Mouse (Mus musculus): ENCODE measurements at regions not wholly inside any gene's neighbourhood (a gene's known extent, or its start where the extent isn't known, plus 50 kb on each side); places are given as distances from the start of the nearest gene placed in this dataset.

GRCm38 (mm10) chr16:49965528-49966250 lies 165.4 kb downstream of the Cd47 start:
- Histone ChIP-seq H3K27ac (ENCODE audit: insufficient read depth, low read depth, low read length) (no peak overlapping the region), H3K36me3 (ENCODE audit: control insufficient read depth, insufficient read depth, low read length) (no peaks in the 10 kb centered on the region), H3K4me1 (ENCODE audit: control insufficient read depth, insufficient read depth, low read length) (no peaks in the 10 kb centered on the region), H3K4me3 (ENCODE audit: insufficient read depth, low read depth, low read length) (no peak overlapping the region), H3K27me3 (replicated peaks; ENCODE audit: control insufficient read depth, insufficient read depth, low read length) (no peaks in the 10 kb centered on the region)
- WGBS, result 33% methylated on average over 7 of the region's 7 CpGs
- peak; percentile 24 for DNase-seq
- no peak for TF ChIP-seq POLR2A (IDR thresholded peaks at IDR 0.05; ENCODE audit: low read depth, low read length)
- no peak for TF ChIP-seq CTCF (conservative IDR thresholded peaks at IDR 0.05; ENCODE audit: insufficient read depth, insufficient read length, low read depth, low read length)

GRCm38 (mm10) chr16:49966251-49966588 lies 165.9 kb downstream of the Cd47 start:
- H3K27ac ChIP-seq (ENCODE audit: insufficient read depth, low read depth, low read length), result no peak overlapping the region
- WGBS, result 66% methylated on average over 2 of the region's 2 CpGs
- DNase-seq, result no peak

GRCm38 (mm10) chr16:49967110-49967509 lies 166.8 kb downstream of the Cd47 start:
- no peak for TF ChIP-seq CTCF (conservative IDR thresholded peaks at IDR 0.05; ENCODE audit: insufficient read depth, insufficient read length, low read depth, low read length)
- no peak for TF ChIP-seq POLR2A (IDR thresholded peaks at IDR 0.05; ENCODE audit: low read depth, low read length)
- 85% methylated on average over 7 of the region's 7 CpGs for WGBS
- H3K27me3 ChIP-seq (replicated peaks; ENCODE audit: control insufficient read depth, insufficient read depth, low read length), result no peaks in the 10 kb centered on the region
- no peaks in the 10 kb centered on the region for H3K4me1 ChIP-seq (ENCODE audit: control insufficient read depth, insufficient read depth, low read length)
- no peak overlapping the region for H3K27ac ChIP-seq (ENCODE audit: insufficient read depth, low read depth, low read length)
- no peak overlapping the region for H3K4me3 ChIP-seq (ENCODE audit: insufficient read depth, low read depth, low read length)
- H3K36me3 ChIP-seq (ENCODE audit: control insufficient read depth, insufficient read depth, low read length), result no peaks in the 10 kb centered on the region
- DNase-seq, result no peak

More at GRCm38 (mm10) chr16:49966251-49966588, 165.9 kb downstream of the Cd47 start:
- H3K4me3 ChIP-seq (ENCODE audit: insufficient read depth, low read depth, low read length), result no peak overlapping the region
- TF ChIP-seq CTCF (conservative IDR thresholded peaks at IDR 0.05; ENCODE audit: insufficient read depth, insufficient read length, low read depth, low read length), result no peak
- no peak for TF ChIP-seq POLR2A (IDR thresholded peaks at IDR 0.05; ENCODE audit: low read depth, low read length)
- H3K4me1 ChIP-seq (ENCODE audit: control insufficient read depth, insufficient read depth, low read length), result no peaks in the 10 kb centered on the region
- H3K36me3 ChIP-seq (ENCODE audit: control insufficient read depth, insufficient read depth, low read length), result no peaks in the 10 kb centered on the region
- no peaks in the 10 kb centered on the region for H3K27me3 ChIP-seq (replicated peaks; ENCODE audit: control insufficient read depth, insufficient read depth, low read length)

GRCm38 (mm10) chr16:49968291-49968870 lies 168.0 kb downstream of the Cd47 start:
- Histone ChIP-seq H3K27ac (ENCODE audit: insufficient read depth, low read depth, low read length) (no peak overlapping the region), H3K36me3 (ENCODE audit: control insufficient read depth, insufficient read depth, low read length) (no peaks in the 10 kb centered on the region), H3K4me3 (ENCODE audit: insufficient read depth, low read depth, low read length) (no peak overlapping the region), H3K4me1 (ENCODE audit: control insufficient read depth, insufficient read depth, low read length) (no peaks in the 10 kb centered on the region), H3K27me3 (replicated peaks; ENCODE audit: control insufficient read depth, insufficient read depth, low read length) (no peaks in the 10 kb centered on the region)
- no peak for TF ChIP-seq CTCF (conservative IDR thresholded peaks at IDR 0.05; ENCODE audit: insufficient read depth, insufficient read length, low read depth, low read length)
- no peak for TF ChIP-seq POLR2A (IDR thresholded peaks at IDR 0.05; ENCODE audit: low read depth, low read length)
- DNase-seq, result no peak
- 73% methylated on average over 4 of the region's 4 CpGs for WGBS

- WGBS, result 98% methylated on average over 4 of the region's 4 CpGs
- Histone ChIP-seq H3K27me3 (replicated peaks; ENCODE audit: control insufficient read depth, insufficient read depth, low read length) (no peaks in the 10 kb centered on the region), H3K4me3 (ENCODE audit: insufficient read depth, low read depth, low read length) (no peak overlapping the region), H3K27ac (ENCODE audit: insufficient read depth, low read depth, low read length) (no peak overlapping the region), H3K36me3 (ENCODE audit: control insufficient read depth, insufficient read depth, low read length) (no peaks in the 10 kb centered on the region), H3K4me1 (ENCODE audit: control insufficient read depth, insufficient read depth, low read length) (no peaks in the 10 kb centered on the region)
- DNase-seq, result no peak
- no peak for TF ChIP-seq CTCF (conservative IDR thresholded peaks at IDR 0.05; ENCODE audit: insufficient read depth, insufficient read length, low read depth, low read length)
- TF ChIP-seq POLR2A (IDR thresholded peaks at IDR 0.05; ENCODE audit: low read depth, low read length), result no peak
Observed at GRCm38 (mm10) chr16:49969035-49969434, 168.7 kb downstream of the Cd47 start.

GRCm38 (mm10) chr16:49969693-49970296 lies 169.5 kb downstream of the Cd47 start:
- H3K27me3 ChIP-seq (replicated peaks; ENCODE audit: control insufficient read depth, insufficient read depth, low read length), result no peaks in the 10 kb centered on the region
- no peak for TF ChIP-seq CTCF (conservative IDR thresholded peaks at IDR 0.05; ENCODE audit: insufficient read depth, insufficient read length, low read depth, low read length)
- TF ChIP-seq POLR2A (IDR thresholded peaks at IDR 0.05; ENCODE audit: low read depth, low read length), result no peak
- no peak overlapping the region for H3K27ac ChIP-seq (ENCODE audit: insufficient read depth, low read depth, low read length)
- DNase-seq, result no peak
- H3K36me3 ChIP-seq (ENCODE audit: control insufficient read depth, insufficient read depth, low read length), result no peaks in the 10 kb centered on the region
- no peaks in the 10 kb centered on the region for H3K4me1 ChIP-seq (ENCODE audit: control insufficient read depth, insufficient read depth, low read length)
- H3K4me3 ChIP-seq (ENCODE audit: insufficient read depth, low read depth, low read length), result no peak overlapping the region
- 96% methylated on average over 2 of the region's 2 CpGs for WGBS

GRCm38 (mm10) chr16:49970297-49970804 lies 170.0 kb downstream of the Cd47 start:
- TF ChIP-seq CTCF (conservative IDR thresholded peaks at IDR 0.05; ENCODE audit: insufficient read depth, insufficient read length, low read depth, low read length) (no peak), POLR2A (IDR thresholded peaks at IDR 0.05; ENCODE audit: low read depth, low read length) (no peak)
- DNase-seq, result no peak
- no peak overlapping the region for H3K27ac ChIP-seq (ENCODE audit: insufficient read depth, low read depth, low read length)
- no peaks in the 10 kb centered on the region for H3K4me1 ChIP-seq (ENCODE audit: control insufficient read depth, insufficient read depth, low read length)
- no peaks in the 10 kb centered on the region for H3K36me3 ChIP-seq (ENCODE audit: control insufficient read depth, insufficient read depth, low read length)
- H3K4me3 ChIP-seq (ENCODE audit: insufficient read depth, low read depth, low read length), result no peak overlapping the region
- no peaks in the 10 kb centered on the region; the same call in 1 of the 2 replicates for H3K27me3 ChIP-seq (replicated peaks; ENCODE audit: control insufficient read depth, insufficient read depth, low read length)
- WGBS, result 64% methylated on average over 2 of the region's 2 CpGs
